Mouse (Mus musculus): Measurements from ENCODE around the gene Irgq. TPM values are rescaled to one million over a fixed set of nuclear protein-coding genes. Genes with fewer than 3 reads are reported as not detected.
"Not testable (repeated sequence)": the region's sequence is repeated elsewhere in the genome, so short reads cannot be mapped to it uniquely, and the experiment has no call there.

The Irgq gene
- polyA plus RNA-seq, 1 experiment from 2014 or later = 6.0 TPM

- H3K4me3 ChIP-seq (replicated peaks; ENCODE audit: low read depth, low read length) = no peak overlapping the region
- H3K4me2 ChIP-seq (ENCODE audit: low read length) = no peak overlapping the region
- no peak overlapping the region for H3K9ac ChIP-seq (ENCODE audit: low read depth, low read length)
- H3K4me1 ChIP-seq (replicated peaks; ENCODE audit: insufficient read depth, low read length) = no peaks in the 10 kb centered on the region
- no peak for TF ChIP-seq CTCF (IDR thresholded peaks at IDR 0.05; ENCODE audit: low read depth)
- H3K27me3 ChIP-seq (ENCODE audit: insufficient read depth, low read length) = no peaks in the 10 kb centered on the region
- H3K9me3 ChIP-seq (replicated peaks; ENCODE audit: low read length) = no peaks in the 10 kb centered on the region
- H3K27ac ChIP-seq = no peak overlapping the region
- 52% methylated on average over 3 of the region's 3 CpGs for WGBS
- H3K36me3 ChIP-seq (ENCODE audit: insufficient read depth, low read length) = 0 out of 2 replicates have a peak, but pooled peaks cover 3% of the 10 kb centered on the region
- no peak for ATAC-seq (replicated peaks; ENCODE audit: low FRiP score, low read depth)
- no peak for DNase-seq (ENCODE audit: low spot score)
These were observed 11.4 kb upstream of the Irgq start for GRCm38 (mm10) chr7:24519130-24519529.

DNA sequence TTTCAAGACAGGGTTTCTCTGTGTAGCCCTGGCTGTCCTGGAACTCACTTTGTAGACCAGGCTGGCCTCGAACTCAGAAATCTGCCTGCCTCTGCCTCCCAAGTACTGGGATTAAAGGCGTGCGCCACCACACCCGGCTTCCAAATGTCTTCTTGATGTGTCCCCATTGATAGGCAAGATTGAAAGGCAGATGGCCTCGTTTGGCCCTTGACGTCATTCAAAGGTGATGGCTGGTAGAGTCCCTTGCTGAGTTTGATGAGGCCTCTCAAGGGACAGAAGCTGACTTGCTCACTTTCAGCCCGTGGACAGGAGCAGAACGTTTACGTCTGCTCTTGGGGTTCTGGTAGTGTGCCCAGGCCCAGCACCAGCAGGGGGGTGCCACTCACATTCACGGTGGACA, 10.4 kb upstream of the Irgq start:
- H3K36me3 ChIP-seq (ENCODE audit: insufficient read depth, low read length); ATAC-seq (replicated peaks; ENCODE audit: low FRiP score, low read depth); H3K9me3 ChIP-seq (replicated peaks; ENCODE audit: low read length); H3K4me2 ChIP-seq (ENCODE audit: low read length); DNase-seq (ENCODE audit: low spot score); H3K4me3 ChIP-seq (replicated peaks; ENCODE audit: low read depth, low read length); H3K27me3 ChIP-seq (ENCODE audit: insufficient read depth, low read length); H3K9ac ChIP-seq (ENCODE audit: low read depth, low read length); H3K4me1 ChIP-seq (replicated peaks; ENCODE audit: insufficient read depth, low read length); H3K27ac ChIP-seq: not testable (repeated sequence)
- 87% methylated on average over 10 of the region's 10 CpGs for WGBS

DNA sequence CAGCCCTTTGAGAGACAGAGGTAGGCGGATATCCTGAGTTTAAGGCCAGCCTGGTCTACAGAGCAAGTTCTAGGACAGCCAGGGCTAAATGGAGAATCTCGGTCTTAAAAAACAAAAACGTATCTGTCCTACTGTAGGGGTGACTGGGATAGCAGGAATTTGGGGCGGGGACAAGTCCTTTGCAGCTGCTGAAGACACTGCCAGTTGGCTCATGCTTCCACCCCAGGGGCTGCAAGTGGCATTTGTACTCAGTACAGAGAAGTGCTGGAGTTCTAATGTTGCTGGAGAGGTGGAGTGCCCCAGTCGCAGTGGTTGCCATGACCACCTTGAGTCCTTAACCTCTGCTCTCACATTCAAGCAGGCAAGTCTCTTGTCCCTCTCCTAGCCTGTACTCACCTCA, 7.7 kb upstream of the Irgq start:
- TF ChIP-seq CTCF (IDR thresholded peaks at IDR 0.05; ENCODE audit: low read depth) = no peak
- Histone ChIP-seq H3K4me1 (replicated peaks; ENCODE audit: insufficient read depth, low read length) (no peaks in the 10 kb centered on the region), H3K27ac (no peak overlapping the region), H3K4me2 (ENCODE audit: low read length) (no peak overlapping the region), H3K27me3 (ENCODE audit: insufficient read depth, low read length) (no peaks in the 10 kb centered on the region), H3K36me3 (ENCODE audit: insufficient read depth, low read length) (no peaks in the 10 kb centered on the region), H3K9ac (ENCODE audit: low read depth, low read length) (no peak overlapping the region), H3K4me3 (replicated peaks; ENCODE audit: low read depth, low read length) (no peak overlapping the region), H3K9me3 (replicated peaks; ENCODE audit: low read length) (no peaks in the 10 kb centered on the region)
- ATAC-seq (replicated peaks; ENCODE audit: low FRiP score, low read depth) (no peak), DNase-seq (ENCODE audit: low spot score) (no peak)
- 65% methylated on average over 5 of the region's 5 CpGs for WGBS

- H3K4me2 ChIP-seq (ENCODE audit: low read length) = no peak overlapping the region
- H3K27me3 ChIP-seq (ENCODE audit: insufficient read depth, low read length) = no peaks in the 10 kb centered on the region
- no peaks in the 10 kb centered on the region for H3K4me1 ChIP-seq (replicated peaks; ENCODE audit: insufficient read depth, low read length)
These were observed 6.8 kb upstream of the Irgq start for GRCm38 (mm10) chr7:24523723-24524122.

DNA sequence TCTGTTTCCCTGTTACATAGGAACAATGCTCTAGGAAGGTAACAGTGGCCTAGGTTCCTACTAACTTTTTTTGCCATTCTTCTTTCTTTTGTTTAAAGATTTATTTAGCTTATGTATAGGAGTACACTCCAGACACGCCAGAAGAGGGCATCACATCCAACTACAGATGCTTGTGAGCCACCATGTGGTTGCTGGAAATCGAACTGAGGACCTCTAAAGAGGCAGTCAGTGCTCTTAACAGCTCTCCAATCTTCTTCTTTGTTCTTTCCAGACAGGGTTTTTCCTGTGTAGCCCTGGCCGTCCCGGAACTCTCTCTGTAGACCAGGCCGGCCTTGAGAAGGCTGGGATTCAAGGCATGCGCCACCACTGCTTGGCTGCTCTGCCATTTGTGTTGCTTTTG, 5.5 kb upstream of the Irgq start:
- no peaks in the 10 kb centered on the region for H3K9me3 ChIP-seq (replicated peaks; ENCODE audit: low read length)
- no peak for DNase-seq (ENCODE audit: low spot score)
- no peak overlapping the region for H3K27ac ChIP-seq
- no peak overlapping the region for H3K4me2 ChIP-seq (ENCODE audit: low read length)
- H3K27me3 ChIP-seq (ENCODE audit: insufficient read depth, low read length) = no peaks in the 10 kb centered on the region
- 81% methylated on average over 6 of the region's 6 CpGs for whole genome bisulfite sequencing
- no peak overlapping the region for H3K9ac ChIP-seq (ENCODE audit: low read depth, low read length)
- H3K36me3 ChIP-seq (ENCODE audit: insufficient read depth, low read length) = no peaks in the 10 kb centered on the region
- TF ChIP-seq CTCF (IDR thresholded peaks at IDR 0.05; ENCODE audit: low read depth) = 0 out of 2 replicates have a peak, but pooled peaks have one; percentile 15
- H3K4me3 ChIP-seq (replicated peaks; ENCODE audit: low read depth, low read length) = no peak overlapping the region
- peaks cover 5% of the 10 kb centered on the region; the same call in 1 of the 2 replicates for H3K4me1 ChIP-seq (replicated peaks; ENCODE audit: insufficient read depth, low read length)
- ATAC-seq (replicated peaks; ENCODE audit: low FRiP score, low read depth) = no peak

More at GRCm38 (mm10) chr7:24523723-24524122, 6.8 kb upstream of the Irgq start:
- Histone ChIP-seq H3K4me3 (replicated peaks; ENCODE audit: low read depth, low read length) (no peak overlapping the region), H3K9me3 (replicated peaks; ENCODE audit: low read length) (no peaks in the 10 kb centered on the region), H3K27ac (no peak overlapping the region), H3K9ac (ENCODE audit: low read depth, low read length) (no peak overlapping the region), H3K36me3 (ENCODE audit: insufficient read depth, low read length) (no peaks in the 10 kb centered on the region)
- DNase-seq (ENCODE audit: low spot score) (no peak), ATAC-seq (replicated peaks; ENCODE audit: low FRiP score, low read depth) (no peak)
- TF ChIP-seq CTCF (IDR thresholded peaks at IDR 0.05; ENCODE audit: low read depth) = no peak
- WGBS = 80% methylated on average over 6 of the region's 6 CpGs

GRCm38 (mm10) chr7:24525686-24526420, 4.6 kb upstream of the Irgq start:
- Histone ChIP-seq H3K4me2 (ENCODE audit: low read length) (no peak overlapping the region), H3K4me3 (replicated peaks; ENCODE audit: low read depth, low read length) (no peak overlapping the region), H3K4me1 (replicated peaks; ENCODE audit: insufficient read depth, low read length) (peaks cover 5% of the 10 kb centered on the region; the same call in 1 of the 2 replicates), H3K27me3 (ENCODE audit: insufficient read depth, low read length) (no peaks in the 10 kb centered on the region), H3K9ac (ENCODE audit: low read depth, low read length) (no peak overlapping the region), H3K27ac (no peak overlapping the region), H3K36me3 (ENCODE audit: insufficient read depth, low read length) (no peaks in the 10 kb centered on the region), H3K9me3 (replicated peaks; ENCODE audit: low read length) (no peaks in the 10 kb centered on the region)
- no peak for TF ChIP-seq CTCF (IDR thresholded peaks at IDR 0.05; ENCODE audit: low read depth)
- ATAC-seq (replicated peaks; ENCODE audit: low FRiP score, low read depth) = no peak
- WGBS = 85% methylated on average over 12 of the region's 12 CpGs
- DNase-seq (ENCODE audit: low spot score) = no peak
